9 mouse cellular contexts compared by ENCODE assay signal in genomic region chr9:119768585-119768984, GRCm38 (mm10). TPM values are rescaled to one million over a fixed set of nuclear protein-coding genes. Genes with fewer than 3 reads are reported as not detected.
DNase-seq lines count a peak whose midpoint lies in the region; ATAC-seq and TF ChIP-seq lines count a peak whose summit lies in the region.
"Had no signal": no experiment of that assay in that cellular context is flagged by ENCODE, and none has a peak within 500 bp of the region (broad histone marks: within the 10 kb centered on the region; RNA-seq: fewer than 3 reads in every experiment).

No protein-coding gene starts in this region.

- H3K4me2 ChIP-seq in hindbrain, postnatal 0 days (ENCODE audit: low read depth, low read length) = no peak overlapping the region
- H3K4me2 ChIP-seq in hindbrain, embryonic 14.5 days (replicated peaks) = no peak overlapping the region
- no peak overlapping the region for H3K4me2 ChIP-seq in forebrain, embryonic 12.5 days
- H3K4me2 ChIP-seq: limb, embryonic 15.5 days had no signal

- no peak for DNase-seq in hindbrain, postnatal 0 days (ENCODE audit: low spot score)
- no peak for DNase-seq in hindbrain, embryonic 14.5 days (ENCODE audit: low spot score)
- peak; percentile 49 for DNase-seq in MEL (ENCODE audit: low read depth, low spot score)
- peak; percentile 27 for DNase-seq in embryo, embryonic 11 days
- peak; percentile 31 to 34 for DNase-seq in lung, postnatal 4 days
- DNase-seq in urinary bladder, adult 18-20 months (ENCODE audit: low spot score in 2 of 2) = no peak

- no peaks in the 10 kb centered on the region for H3K79me2 ChIP-seq in C2C12 (ENCODE audit: control insufficient read depth, insufficient read depth)
- H3K79me2 ChIP-seq in MEL (ENCODE audit: control insufficient read depth, insufficient read depth, low read length, poor library complexity) = no peaks in the 10 kb centered on the region

- peak; percentile 55 for TF ChIP-seq RAD21 in MEL (IDR thresholded peaks at IDR 0.05; ENCODE audit: low read depth, low read length)

- no peak overlapping the region for H3K27ac ChIP-seq in hindbrain, postnatal 0 days
- no peak overlapping the region for H3K27ac ChIP-seq in hindbrain, embryonic 14.5 days
- no peak overlapping the region for H3K27ac ChIP-seq in MEL (ENCODE audit: control insufficient read depth, low read depth, low read length)
- H3K27ac ChIP-seq in forebrain, embryonic 12.5 days = no peak overlapping the region
- H3K27ac ChIP-seq: limb, embryonic 15.5 days had no signal

- H3K79me3 ChIP-seq in C2C12 (ENCODE audit: low read depth) = no peaks in the 10 kb centered on the region

- H3K4me3 ChIP-seq in hindbrain, postnatal 0 days (ENCODE audit: low read length) = no peak overlapping the region
- H3K4me3 ChIP-seq in hindbrain, embryonic 14.5 days (replicated peaks; ENCODE audit: low read length) = no peak overlapping the region
- H3K4me3 ChIP-seq in C2C12 (ENCODE audit: insufficient read depth, poor library complexity, severe bottlenecking) (no peak overlapping the region), MEL (ENCODE audit: control insufficient read depth in 1 of 2, insufficient read depth in 1 of 2, low read depth in 2 of 2, low read length in 2 of 2) (no peak overlapping the region)
- no peak overlapping the region for H3K4me3 ChIP-seq in forebrain, embryonic 12.5 days (replicated peaks)
- H3K4me3 ChIP-seq: limb, embryonic 15.5 days had no signal

- no peak for TF ChIP-seq EP300 in MEL (IDR thresholded peaks at IDR 0.05; ENCODE audit: low read depth in 1 of 2, low read length in 2 of 2)

- TF ChIP-seq POLR2A in MEL (IDR thresholded peaks at IDR 0.05; ENCODE audit: control insufficient read depth in 1 of 2, insufficient read depth in 1 of 2, low read depth in 1 of 2, low read length in 2 of 2, poor library complexity in 1 of 2) = no peak

- WGBS in hindbrain, postnatal 0 days = 46% methylated on average over 7 of the region's 7 CpGs
- WGBS in hindbrain, embryonic 14.5 days = 43% methylated on average over 7 of the region's 7 CpGs
- WGBS in forebrain, embryonic 12.5 days = 41% methylated on average over 7 of the region's 7 CpGs

- no peak overlapping the region for H3K9ac ChIP-seq in hindbrain, postnatal 0 days (replicated peaks; ENCODE audit: low read length)
- no peak overlapping the region for H3K9ac ChIP-seq in hindbrain, embryonic 14.5 days
- no peak overlapping the region for H3K9ac ChIP-seq in MEL (ENCODE audit: control insufficient read depth, low read depth, low read length, poor library complexity, severe bottlenecking)
- H3K9ac ChIP-seq in forebrain, embryonic 12.5 days = no peak overlapping the region
- H3K9ac ChIP-seq: limb, embryonic 15.5 days had no signal

- ATAC-seq in hindbrain, postnatal 0 days = no peak
- no peak for ATAC-seq in hindbrain, embryonic 14.5 days (ENCODE audit: low FRiP score)
- no peak for ATAC-seq in forebrain, embryonic 12.5 days (ENCODE audit: low FRiP score)

- H3ac ChIP-seq in C2C12 (ENCODE audit: control insufficient read depth, insufficient read length, low read depth) = no peak overlapping the region

- peak; percentile 53 for TF ChIP-seq CTCF in hindbrain, postnatal 0 days (IDR thresholded peaks at IDR 0.05; ENCODE audit: low read depth)
- peak; percentile 21 for TF ChIP-seq CTCF in C2C12 (IDR thresholded peaks at IDR 0.05; ENCODE audit: control insufficient read depth, insufficient read depth, insufficient read length)
- peak; percentile 60 to 69 (median 63); a peak in 5 of 6 replicates for TF ChIP-seq CTCF in MEL (IDR thresholded peaks at IDR 0.05 in 2 of 3, conservative IDR thresholded peaks at IDR 0.05 in 1 of 3; ENCODE audit: control insufficient read depth in 1 of 3, insufficient read depth in 1 of 3, low read depth in 2 of 3, low read length in 3 of 3, poor library complexity in 1 of 3, severe bottlenecking in 1 of 3)

- H3K4me1 ChIP-seq in hindbrain, postnatal 0 days (ENCODE audit: insufficient read depth, low read length) = no peaks in the 10 kb centered on the region
- H3K4me1 ChIP-seq in hindbrain, embryonic 14.5 days (replicated peaks; ENCODE audit: control insufficient read depth, insufficient read depth, low read length) = no peaks in the 10 kb centered on the region
- H3K4me1 ChIP-seq in MEL (ENCODE audit: control insufficient read depth in 1 of 2, insufficient read depth in 2 of 2, low read length in 2 of 2) = 0 out of 4 replicates have a peak, but pooled peaks cover 0 to 2% of the 10 kb centered on the region in 2 experiments
- no peaks in the 10 kb centered on the region for H3K4me1 ChIP-seq in forebrain, embryonic 12.5 days
- H3K4me1 ChIP-seq: limb, embryonic 15.5 days had no signal

- no peaks in the 10 kb centered on the region for H3K9me3 ChIP-seq in hindbrain, postnatal 0 days (ENCODE audit: low read length)
- H3K9me3 ChIP-seq in hindbrain, embryonic 14.5 days (ENCODE audit: control insufficient read depth, low read length) = no peaks in the 10 kb centered on the region
- no peaks in the 10 kb centered on the region for H3K9me3 ChIP-seq in MEL (replicated peaks; ENCODE audit: insufficient read depth, low read length)
- H3K9me3 ChIP-seq in forebrain, embryonic 12.5 days = no peaks in the 10 kb centered on the region
- H3K9me3 ChIP-seq: limb, embryonic 15.5 days had no signal

- no peaks in the 10 kb centered on the region for H3K36me3 ChIP-seq in hindbrain, postnatal 0 days (ENCODE audit: insufficient read depth, low read length)
- no peaks in the 10 kb centered on the region for H3K36me3 ChIP-seq in hindbrain, embryonic 14.5 days (replicated peaks; ENCODE audit: control insufficient read depth, insufficient read depth)
- H3K36me3 ChIP-seq in C2C12 (ENCODE audit: control insufficient read depth, insufficient read depth) = no peaks in the 10 kb centered on the region
- H3K36me3 ChIP-seq in MEL (ENCODE audit: control insufficient read depth in 1 of 2, insufficient read depth in 2 of 2, low read length in 2 of 2) = no peaks in the 10 kb centered on the region
- no peaks in the 10 kb centered on the region for H3K36me3 ChIP-seq in forebrain, embryonic 12.5 days (replicated peaks)
- H3K36me3 ChIP-seq: limb, embryonic 15.5 days had no signal

- H3K27me3 ChIP-seq in hindbrain, postnatal 0 days (ENCODE audit: insufficient read depth, low read length) = no peaks in the 10 kb centered on the region
- no peaks in the 10 kb centered on the region for H3K27me3 ChIP-seq in hindbrain, embryonic 14.5 days (ENCODE audit: control insufficient read depth, insufficient read depth, low read length)
- H3K27me3 ChIP-seq in C2C12 (ENCODE audit: control insufficient read depth, insufficient read depth, insufficient read length) (no peaks in the 10 kb centered on the region), MEL (ENCODE audit: control insufficient read depth in 1 of 2, insufficient read depth in 2 of 2, low read length in 2 of 2) (no peaks in the 10 kb centered on the region)
- H3K27me3 ChIP-seq in forebrain, embryonic 12.5 days = no peaks in the 10 kb centered on the region
- H3K27me3 ChIP-seq: limb, embryonic 15.5 days had no signal

TF ChIP-seq in C2C12, 6 proteins besides CTCF, POLR2A, EP300 and RAD21:
- TF ChIP-seq CEBPB (IDR thresholded peaks at IDR 0.05; ENCODE audit: low read depth) (no peak), MYOG (IDR thresholded peaks at IDR 0.05; ENCODE audit: control insufficient read depth, extremely low read depth, insufficient read length) (no peak), USF1 (IDR thresholded peaks at IDR 0.05; ENCODE audit: low read depth) (no peak), MYOD1 (IDR thresholded peaks at IDR 0.05; ENCODE audit: control insufficient read depth, insufficient read length, low read depth) (no peak), MAX (IDR thresholded peaks at IDR 0.05) (no peak), FOSL1 (IDR thresholded peaks at IDR 0.05; ENCODE audit: insufficient read depth, low read length, poor library complexity, severe bottlenecking) (no peak)

TF ChIP-seq in MEL, 35 proteins besides CTCF, POLR2A, EP300 and RAD21:
- TF ChIP-seq SMC3 (IDR thresholded peaks at IDR 0.05; ENCODE audit: low read depth, low read length) = peak; percentile 53
- no peak for TF ChIP-seq POLR2AphosphoS5 (IDR thresholded peaks at IDR 0.05; ENCODE audit: borderline replicate concordance, low read depth, low read length)
- TF ChIP-seq MEF2A (IDR thresholded peaks at IDR 0.05; ENCODE audit: extremely low read depth, insufficient replicate concordance, low read depth, low read length, poor library complexity, severe bottlenecking) = no peak
- peak; percentile 17; the same call in 1 of the 2 replicates for TF ChIP-seq ZC3H11A (IDR thresholded peaks at IDR 0.05; ENCODE audit: low read depth, low read length)
- no peak for TF ChIP-seq CHD1 (IDR thresholded peaks at IDR 0.05; ENCODE audit: low read depth, low read length)

RNA-seq across cellular contexts. Expression of gene Scn10a, which starts 49.5 kb away (rescaled TPM):
- 0.05 and 0.18 TPM in 2 replicates for total RNA-seq in hindbrain, postnatal 0 days (2014; rRNA removed)
- polyA plus RNA-seq in hindbrain, postnatal 0 days (2015; fragmentation: Nextera tagmentation; extraction: Ambion mirVana) = 0.03 TPM in 1 of 2 replicates, not detected in the other
- 0.31 TPM in 1 of 2 replicates, not detected in the other for polyA plus RNA-seq in hindbrain, embryonic 14.5 days (2014; fragmentation: Nextera tagmentation; extraction: Ambion mirVana)
- polyA plus RNA-seq in C2C12 (2012; fragmentation: generic; extraction: Trizol) = 0.09 TPM
- 0.27 and 0.42 TPM in 2 replicates for total RNA-seq in MEL (2012; rRNA removed)
- polyA plus RNA-seq in MEL (2012; ENCODE audit: insufficient read depth in 1 of 2, insufficient read length in 2 of 2, low read depth in 1 of 2, low replicate concordance in 2 of 2, missing spikeins in 1 of 2) = 1 to 10 TPM in 1 of 2 experiments, not detected in 1; 2.9 TPM
- 0.08 TPM in 1 of 2 replicates, not detected in the other for polyA plus RNA-seq in forebrain, embryonic 12.5 days (2016; fragmentation: Nextera tagmentation; extraction: Ambion mirVana)
- polyA plus RNA-seq: limb, embryonic 15.5 days had no signal

RNA-seq across cellular contexts. Expression of gene Scn11a, which starts 56.7 kb away (rescaled TPM):
- total RNA-seq in hindbrain, postnatal 0 days (2014; rRNA removed) = 0.52 and 0.65 TPM in 2 replicates
- polyA plus RNA-seq in hindbrain, postnatal 0 days (2015; fragmentation: Nextera tagmentation; extraction: Ambion mirVana) = 0.16 and 0.23 TPM in 2 replicates
- polyA plus RNA-seq in hindbrain, embryonic 14.5 days (2014; fragmentation: Nextera tagmentation; extraction: Ambion mirVana) = 0.21 and 0.34 TPM in 2 replicates
- 0.01 TPM for polyA plus RNA-seq in C2C12 (2012; fragmentation: generic; extraction: Trizol)
- total RNA-seq in MEL (2012; rRNA removed) = 0.04 and 0.10 TPM in 2 replicates
- polyA plus RNA-seq in MEL (2012; ENCODE audit: insufficient read depth in 1 of 2, insufficient read length in 2 of 2, low read depth in 1 of 2, low replicate concordance in 2 of 2, missing spikeins in 1 of 2) = under 1 TPM in 1 of 2 experiments, not detected in 1; 0.15 TPM
- 0.87 and 0.88 TPM in 2 replicates for polyA plus RNA-seq in forebrain, embryonic 12.5 days (2016; fragmentation: Nextera tagmentation; extraction: Ambion mirVana)

Comparison
In these comparisons a context has a peak if more than half of its experiments do, and no peak if none do; other contexts are left out.
1. DNase-seq: peak in MEL (single experiment), embryo, embryonic 11 days (single experiment) and lung, postnatal 4 days (2 of 2); none in hindbrain, postnatal 0 days (single experiment), hindbrain, embryonic 14.5 days (single experiment) and urinary bladder, adult 18-20 months (0 of 2).
2. Peak in every context shown above with its lines, with median percentiles within 50 percentile points of each other: CTCF ChIP-seq.